Mouse (Mus musculus) adrenal gland, adult (tissue): ENCODE results near the gene Dlgap4.
"Not testable (repeated sequence)": the region's sequence is repeated elsewhere in the genome, so short reads cannot be mapped to it uniquely, and the experiment has no call there.

ENCODE experiments used
- DNase-seq, 2 experiments: peaks; one replicate each; pipeline ENCODE4 v3.0.0; 2022 to 2023; ENCODE audit warnings: low spot score in 1 of 2; ENCODE audit not compliant: inconsistent age in 2 of 2

Dlgap4 gene

DNA sequence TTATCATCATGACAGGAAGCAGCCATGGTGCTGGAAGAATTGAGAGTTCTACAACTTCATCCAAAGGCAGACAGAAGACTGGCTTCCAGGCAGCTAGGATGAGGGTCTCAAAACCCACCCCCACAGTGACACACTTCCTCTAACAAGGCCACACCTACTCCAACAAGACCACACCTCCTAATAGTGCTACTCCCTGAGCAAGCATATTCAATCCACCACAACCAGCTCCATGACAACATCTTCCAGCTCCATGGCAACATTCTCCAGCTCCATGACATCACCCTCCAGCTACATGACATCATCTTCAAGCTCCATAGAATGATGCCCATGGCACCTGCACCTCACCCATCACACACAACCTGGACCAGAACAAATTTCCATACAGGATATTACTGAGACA, 160.0 kb downstream of the Dlgap4 start:
- no peak for DNase-seq

DNA sequence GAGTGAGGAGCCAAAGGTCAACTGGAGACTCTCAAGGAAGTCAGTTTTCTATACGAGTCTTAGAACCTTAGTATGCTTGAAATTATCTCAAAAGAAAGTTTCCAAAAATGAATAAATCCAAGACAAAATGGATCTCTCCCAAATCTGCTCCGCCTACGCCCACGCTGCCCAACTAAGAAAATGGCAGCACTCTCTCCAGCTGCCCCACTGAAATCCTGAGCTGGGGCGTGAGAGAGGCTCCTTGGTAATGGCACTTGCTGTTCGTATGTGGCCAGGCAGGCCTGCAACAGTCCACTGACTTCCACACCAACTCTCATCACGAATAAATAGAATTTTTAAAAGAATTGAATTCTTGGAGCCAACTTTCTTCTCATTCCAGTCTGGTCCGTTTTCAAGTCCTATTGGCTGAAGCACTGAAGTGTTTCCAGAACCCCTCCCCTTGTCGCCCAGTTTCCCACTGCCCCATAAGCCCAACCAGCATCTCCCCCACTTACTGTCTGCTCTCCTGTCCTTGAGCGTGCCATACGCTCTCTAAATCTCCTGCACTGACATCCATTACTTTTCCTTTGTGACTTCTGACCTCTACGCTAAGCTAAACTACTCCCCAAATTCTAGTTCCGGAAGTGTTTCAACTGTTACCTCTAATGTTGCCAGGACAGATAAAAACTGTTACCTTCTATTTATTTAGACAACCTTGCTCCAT, 160.7 kb downstream of the Dlgap4 start:
- no peak for DNase-seq

DNA sequence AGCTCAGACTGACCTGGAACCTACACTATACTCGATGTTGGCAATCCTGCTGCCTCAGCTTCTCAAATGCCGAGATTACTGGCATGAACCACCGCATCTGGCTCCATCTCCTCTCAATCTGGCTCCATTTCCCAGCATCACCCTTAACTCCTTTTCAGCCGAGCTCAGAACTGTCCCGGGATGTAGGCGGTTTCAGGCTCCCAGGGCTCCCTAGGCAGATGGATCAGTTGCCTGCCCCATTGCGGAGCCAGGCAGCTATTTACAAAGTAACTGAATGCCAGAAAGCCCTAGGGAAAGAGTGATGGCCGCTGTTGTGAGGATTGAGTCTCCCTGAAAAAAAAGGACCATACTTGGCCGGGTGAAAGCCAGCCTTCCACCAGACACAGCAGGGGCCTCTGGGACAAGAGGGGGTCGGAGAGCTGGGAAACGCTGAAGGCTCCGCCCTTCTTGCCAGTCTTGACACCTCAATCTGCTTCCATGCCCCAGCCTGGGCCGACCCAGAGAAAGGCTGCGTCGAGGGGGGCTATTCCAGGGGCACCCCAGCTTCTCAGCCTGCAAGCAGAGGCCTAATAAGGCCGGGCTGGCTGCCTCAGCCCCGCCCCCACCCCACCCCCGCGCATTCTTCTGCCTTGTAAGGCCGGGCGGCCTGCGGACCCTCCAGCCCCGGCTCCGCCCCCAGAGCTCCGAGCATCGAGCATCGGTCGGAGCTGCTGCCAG, 161.4 kb downstream of the Dlgap4 start, which contains the start of gene Myl9:
TSS of gene Myl9 (plus strand) at position 683 of the 717 bp plus-strand sequence.
- DNase-seq = no peak

DNA sequence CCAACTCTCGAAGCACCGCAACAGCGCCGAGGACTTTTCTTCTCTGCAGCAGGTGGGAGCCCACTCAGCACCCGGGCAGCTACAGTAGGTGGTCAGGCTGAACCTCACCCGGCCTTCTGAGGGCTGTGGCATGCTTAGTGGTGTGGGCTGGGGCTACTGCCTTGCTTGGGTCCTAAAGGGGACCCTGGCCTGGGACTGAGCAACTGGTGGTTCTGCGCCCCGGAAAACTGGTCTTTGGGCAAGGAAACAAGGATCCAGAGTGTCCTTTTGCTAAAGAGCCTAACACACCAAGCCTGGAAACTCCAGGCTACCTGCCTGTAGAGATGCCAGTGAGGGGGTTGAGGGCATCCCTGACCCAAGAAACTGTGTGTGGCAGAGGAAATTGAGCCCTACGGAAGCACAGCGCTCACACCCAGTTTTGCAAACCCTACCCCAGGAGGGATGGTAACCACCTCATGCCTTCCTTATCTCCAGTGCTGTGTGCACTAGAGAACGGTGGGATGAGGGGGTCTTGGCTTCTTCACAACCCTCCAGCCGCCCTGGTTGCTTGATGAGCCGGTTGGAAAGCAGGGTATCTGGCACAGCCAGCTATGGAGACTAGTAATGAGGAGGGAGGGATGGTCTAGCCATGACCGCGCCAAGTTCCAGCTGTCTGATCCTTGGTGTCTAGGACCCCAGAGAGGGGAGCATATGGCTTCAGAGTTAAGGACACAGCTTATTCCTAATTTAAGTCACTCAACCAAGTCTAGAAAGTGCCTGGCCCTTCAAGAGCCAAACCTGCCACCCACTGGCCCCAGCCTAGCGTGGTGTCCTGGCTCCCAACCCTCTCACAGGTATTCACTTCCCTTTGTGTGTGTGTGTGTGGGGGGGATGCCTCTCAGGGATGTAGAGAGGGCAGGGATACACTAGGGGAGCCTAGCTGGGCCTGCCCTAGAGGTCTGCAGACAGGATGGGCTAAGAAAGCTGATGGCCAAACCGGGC, 162.2 kb downstream of the Dlgap4 start:
- peak in 1 of 2 experiments; percentile 52 for DNase-seq

DNA sequence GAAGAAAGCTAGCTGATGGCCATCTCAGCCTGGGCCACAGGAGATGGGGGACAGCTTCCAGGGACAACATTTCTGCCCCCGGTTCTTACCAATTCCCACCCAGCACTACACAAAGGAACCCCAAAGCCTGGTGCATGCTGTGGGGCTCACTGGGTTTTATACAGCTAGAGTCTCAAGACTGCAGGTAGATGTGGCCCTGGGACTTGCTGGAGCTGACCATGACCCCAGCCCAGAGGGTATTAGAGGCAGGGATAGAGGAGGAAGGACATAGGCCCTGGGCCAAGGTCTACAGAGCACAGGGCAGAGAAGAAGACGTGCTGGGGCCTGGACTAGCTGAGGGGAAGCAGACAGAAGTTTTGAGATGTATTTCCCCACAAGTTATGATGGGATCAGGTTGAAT, 163.4 kb downstream of the Dlgap4 start:
- DNase-seq = peak in 1 of 2 experiments; percentile 18

DNA sequence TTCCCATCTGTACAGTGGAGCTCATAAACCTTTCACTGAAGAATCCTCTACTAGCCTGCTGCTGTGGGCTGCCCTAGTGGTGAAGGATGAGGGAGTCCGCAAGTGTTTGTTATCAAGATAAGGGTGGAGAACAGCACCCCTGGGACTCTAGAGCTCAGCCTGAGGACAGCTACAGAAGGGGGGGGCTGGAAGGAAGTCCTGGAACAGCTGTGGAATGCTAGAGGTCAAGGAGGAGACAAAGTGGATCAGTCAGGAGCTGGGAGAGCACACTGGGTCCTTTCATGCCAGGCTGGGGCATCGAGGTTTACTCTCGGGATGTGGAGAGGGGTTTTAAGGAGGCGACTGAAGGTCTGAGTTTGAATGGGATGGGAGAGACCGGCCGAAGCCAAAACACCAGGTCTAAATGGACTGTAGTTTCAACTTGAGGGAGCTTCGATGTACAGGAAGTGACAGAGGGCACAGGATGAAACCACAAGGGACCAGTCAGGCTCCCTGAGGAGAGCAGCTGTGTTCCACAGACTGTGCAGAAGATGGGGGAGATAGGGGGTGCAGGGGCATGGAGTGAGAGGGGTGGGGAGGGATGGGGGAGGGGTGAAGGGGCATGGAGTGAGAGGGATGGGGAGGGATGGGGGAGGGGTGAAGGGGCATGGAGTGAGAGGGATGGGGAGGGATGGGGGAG, 164.0 kb downstream of the Dlgap4 start:
- peak in 1 of 2 experiments; percentile 45 for DNase-seq

DNA sequence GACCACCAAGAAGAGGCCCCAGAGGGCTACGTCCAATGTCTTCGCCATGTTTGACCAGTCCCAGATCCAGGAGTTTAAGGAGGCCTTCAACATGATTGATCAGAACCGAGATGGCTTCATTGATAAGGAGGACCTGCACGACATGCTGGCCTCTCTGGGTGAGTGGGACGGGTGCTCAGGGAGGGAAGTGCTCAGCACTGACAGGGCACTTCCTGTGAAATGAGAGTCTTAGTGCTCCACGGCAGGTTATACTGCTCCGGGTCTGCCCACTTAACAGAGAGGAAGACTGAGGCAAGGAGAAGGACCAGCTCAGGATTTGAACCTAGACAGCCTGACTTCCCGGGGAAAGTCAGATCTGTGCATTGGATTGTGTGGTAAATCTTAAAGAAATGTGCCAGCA, 165.1 kb downstream of the Dlgap4 start:
- DNase-seq = peak in 1 of 2 experiments; percentile 19

DNA sequence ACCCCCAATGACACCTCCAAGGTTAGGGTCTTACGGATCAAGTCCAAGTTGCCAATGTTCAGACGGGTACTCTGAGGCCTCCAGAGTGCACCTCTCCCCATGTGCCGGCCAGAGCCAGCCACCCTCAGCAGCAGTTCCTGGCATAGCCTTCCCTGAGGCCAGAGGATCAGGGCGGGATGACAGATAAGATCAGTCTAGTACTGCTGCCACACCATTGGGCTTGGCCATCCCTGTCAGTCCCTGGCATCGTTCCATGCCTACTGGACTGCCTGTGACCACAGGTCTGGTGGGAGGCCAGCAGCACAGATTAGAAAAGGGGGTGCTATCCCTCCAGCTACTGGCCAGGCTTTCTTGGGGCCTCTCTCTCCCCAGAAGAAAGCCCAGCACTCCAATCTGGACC, 165.5 kb downstream of the Dlgap4 start:
- peak; percentile 64 to 68 for DNase-seq

DNA sequence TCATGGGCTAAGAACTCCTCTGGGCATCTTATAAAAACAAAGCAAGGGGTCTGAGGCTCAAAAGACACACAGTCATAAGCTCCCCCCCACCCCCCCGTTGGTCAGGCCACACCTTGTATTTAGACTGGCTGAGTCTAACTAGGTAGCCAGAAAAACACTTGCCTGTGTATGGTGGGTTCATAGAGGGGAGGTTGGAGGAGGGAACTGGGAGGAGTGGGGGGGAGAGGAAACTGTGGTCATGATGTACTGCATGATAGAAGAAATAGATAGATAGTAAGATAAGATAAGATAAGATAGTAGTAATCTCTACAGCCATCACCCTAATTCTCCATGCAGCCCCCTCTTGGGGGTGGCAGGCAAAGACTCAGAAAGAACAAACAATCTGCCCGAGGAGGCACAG, 166.0 kb downstream of the Dlgap4 start:
- no peak for DNase-seq

DNA sequence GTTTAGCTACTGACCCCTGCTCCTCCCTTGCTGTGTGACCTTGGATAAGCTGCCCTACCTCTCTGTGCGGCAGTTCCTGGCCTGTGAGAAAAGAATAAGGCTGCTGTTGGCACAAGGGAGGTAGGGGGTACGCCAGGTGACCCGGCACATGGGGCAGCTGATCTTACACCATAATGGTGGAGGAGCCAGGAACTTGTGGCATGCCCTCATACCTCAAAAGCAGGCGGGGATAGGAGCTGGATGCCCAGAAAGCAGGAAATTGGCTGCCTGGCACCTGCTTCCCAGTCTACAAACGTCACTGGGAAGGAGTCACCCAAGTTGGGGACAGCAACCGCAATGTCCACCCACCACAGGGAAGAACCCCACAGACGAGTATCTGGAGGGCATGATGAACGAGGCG, 166.6 kb downstream of the Dlgap4 start:
- peak in 1 of 2 experiments; percentile 29 for DNase-seq

DNA sequence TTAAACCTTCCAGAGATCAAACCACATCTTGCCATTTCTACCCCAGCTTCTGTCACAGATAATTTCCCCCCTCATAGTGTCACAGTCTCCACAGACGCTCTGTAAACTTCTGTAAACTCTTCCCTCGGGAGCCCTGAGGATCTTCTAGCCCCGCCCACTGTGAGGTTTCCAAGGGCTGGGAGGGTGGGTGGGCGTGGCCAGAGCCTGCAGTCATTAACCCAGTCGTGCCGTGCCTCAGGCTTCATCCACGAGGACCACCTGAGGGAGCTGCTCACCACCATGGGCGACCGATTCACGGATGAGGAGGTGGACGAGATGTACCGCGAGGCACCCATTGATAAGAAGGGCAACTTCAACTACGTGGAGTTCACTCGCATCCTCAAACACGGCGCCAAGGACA, 167.2 kb downstream of the Dlgap4 start:
- DNase-seq = peak in 1 of 2 experiments; percentile 41

DNA sequence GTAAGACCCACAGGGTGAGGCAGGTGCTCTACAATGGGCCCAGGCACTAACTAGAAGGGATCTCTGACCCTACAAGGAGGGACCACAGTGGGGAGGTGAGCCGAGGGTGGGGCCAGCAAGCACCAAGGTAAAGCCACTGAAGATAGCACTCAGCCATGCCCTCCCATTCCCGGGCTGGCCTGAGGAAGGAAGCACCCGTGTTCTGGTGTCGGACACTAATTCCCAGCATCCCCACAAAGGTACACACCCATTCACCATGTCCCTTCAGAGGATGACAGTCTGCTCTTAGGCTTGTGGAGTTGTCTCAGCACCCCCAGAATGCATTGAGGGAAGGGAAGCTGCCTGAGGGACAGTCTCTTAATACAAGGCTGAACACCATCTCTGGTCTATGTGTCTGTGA, 167.8 kb downstream of the Dlgap4 start:
- peak in 1 of 2 experiments; percentile 32 for DNase-seq

DNA sequence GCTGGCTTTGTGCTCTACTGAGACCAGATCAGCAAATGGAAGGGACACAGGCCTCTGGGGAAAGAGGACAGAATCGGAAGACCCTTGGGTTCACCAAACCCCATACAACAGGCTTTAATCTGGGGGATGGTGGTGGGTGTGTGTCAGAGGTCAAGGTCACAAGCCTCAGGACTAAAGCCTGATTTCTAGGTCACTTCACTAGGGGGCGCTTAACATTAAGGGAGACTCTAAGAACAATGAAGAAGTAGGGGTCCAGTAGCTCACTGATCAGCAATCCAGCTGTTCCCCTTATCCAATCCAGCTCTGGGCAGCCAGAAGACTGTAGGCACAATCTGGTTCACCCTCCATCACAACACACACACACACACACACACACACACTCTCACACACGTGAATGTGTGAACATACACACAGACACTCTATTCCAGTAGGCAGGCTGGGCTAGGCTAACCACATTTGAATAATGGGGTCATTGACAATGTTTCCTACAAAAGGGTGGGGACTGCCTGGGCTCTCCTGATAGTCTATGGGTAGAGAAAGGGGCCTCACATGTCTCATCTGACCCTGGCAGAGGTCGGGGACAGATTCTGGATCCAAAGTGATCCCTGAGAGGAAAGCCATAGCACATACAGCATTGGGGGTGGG, 168.5 kb downstream of the Dlgap4 start:
- DNase-seq = peak in 1 of 2 experiments; percentile 28

DNA sequence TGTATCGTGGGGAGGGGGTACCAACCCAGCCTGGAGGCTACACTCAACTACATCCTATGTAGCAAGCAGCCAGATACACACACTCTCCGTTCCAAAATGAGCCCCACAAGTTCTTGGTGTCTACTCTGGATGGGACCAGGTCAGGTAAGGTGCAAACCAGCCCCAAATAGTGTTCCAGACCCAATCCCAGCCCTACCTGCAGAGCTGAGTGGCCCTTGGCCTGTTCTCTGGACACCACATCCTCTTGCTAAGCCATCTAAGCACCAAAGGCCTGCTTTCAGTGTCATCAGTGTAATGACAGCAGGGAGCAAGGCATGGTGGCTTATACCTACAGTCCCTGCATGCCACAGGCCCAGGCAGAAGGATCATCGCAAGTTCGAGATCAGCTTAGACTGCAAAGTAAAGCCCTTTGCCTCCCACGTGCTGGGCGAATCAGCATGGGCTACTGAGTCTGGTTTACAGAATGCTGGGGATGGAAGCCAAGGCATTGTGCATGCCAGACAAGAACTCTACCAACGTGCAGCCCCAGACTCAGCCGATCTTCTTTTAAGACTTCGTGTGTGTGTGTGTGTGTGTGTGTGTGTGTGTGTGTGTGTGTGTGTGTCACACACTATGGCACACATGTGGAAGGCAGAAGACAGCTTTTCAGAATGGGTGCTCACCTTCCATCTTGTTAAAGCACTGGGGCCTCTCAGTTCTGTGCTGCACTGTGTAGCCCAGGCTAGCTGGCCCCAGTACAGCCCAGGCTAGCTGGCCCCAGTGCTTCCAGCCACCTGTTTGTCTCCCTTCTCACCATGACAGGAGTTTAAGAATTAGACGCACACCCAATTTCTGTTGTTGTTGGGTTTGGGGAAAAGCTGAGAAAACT, 169.2 kb downstream of the Dlgap4 start:
- peak in 1 of 2 experiments; percentile 36 for DNase-seq

DNA sequence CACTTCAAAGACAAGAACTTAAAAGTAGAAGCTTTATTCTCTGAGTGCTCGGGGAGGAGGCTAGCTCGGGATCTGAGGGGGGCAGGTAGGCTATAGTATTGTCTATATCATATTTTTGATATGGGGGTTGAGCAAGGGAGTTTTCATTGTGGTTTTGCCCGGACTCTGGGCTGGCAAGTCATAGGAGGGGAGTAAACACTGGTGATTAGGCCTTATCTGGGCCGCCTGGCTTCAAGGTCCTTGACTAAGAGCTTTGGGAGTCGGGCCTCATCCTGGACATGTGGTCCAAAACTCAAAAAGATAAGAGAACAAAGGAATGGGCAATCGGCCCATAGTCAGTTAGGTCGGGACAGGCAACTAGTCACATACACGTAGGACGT, 169.8 kb downstream of the Dlgap4 start:
- DNase-seq = peak; percentile 75 to 88

DNA sequence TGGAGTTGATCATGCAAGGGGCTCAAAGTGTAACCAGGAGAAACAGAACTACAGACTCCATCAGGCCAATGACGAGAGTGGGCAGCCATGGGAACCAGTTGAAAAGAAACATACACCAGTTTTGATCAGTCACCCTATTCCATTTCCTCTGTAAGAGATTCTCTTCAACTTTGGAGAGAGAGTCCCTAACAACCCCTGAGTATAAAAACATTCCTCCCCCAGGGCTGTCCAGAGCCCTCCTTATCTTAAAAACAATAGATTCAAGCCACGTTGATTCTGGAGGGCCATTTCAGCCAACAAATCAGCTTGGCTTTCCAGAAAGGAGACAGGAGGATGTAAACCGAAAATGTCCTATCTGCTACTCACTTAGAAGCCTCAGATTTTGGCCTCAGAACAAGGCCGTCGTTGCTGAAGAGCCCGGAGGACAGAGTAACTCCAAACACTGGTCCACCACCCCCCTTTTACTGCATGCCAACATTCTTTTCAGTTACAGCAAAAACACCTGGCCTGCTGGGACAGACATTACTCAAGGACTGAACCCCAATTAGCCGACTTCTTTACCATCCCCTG, 170.6 kb downstream of the Dlgap4 start:
- peak in 1 of 2 experiments; percentile 48 for DNase-seq

DNA sequence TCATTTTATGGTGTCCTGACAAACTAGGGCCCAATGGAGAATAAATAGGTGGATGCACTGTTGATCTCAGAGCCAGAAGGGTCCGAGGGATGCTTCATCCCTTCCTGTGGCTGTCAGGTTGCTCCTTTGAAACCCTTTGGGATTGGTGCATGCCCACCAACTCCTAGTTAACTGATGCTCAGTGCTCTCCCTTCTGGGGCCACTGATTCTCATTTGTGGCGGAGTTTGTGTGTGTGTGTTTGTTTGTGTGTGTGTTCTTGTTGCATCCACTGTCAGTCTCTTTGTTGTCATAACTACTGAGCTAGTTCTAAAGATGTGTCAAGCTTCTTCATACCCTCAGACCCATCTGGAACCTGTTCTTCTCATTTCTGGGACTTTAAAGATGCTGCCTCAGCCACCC, 171.4 kb downstream of the Dlgap4 start:
- no peak for DNase-seq

DNA sequence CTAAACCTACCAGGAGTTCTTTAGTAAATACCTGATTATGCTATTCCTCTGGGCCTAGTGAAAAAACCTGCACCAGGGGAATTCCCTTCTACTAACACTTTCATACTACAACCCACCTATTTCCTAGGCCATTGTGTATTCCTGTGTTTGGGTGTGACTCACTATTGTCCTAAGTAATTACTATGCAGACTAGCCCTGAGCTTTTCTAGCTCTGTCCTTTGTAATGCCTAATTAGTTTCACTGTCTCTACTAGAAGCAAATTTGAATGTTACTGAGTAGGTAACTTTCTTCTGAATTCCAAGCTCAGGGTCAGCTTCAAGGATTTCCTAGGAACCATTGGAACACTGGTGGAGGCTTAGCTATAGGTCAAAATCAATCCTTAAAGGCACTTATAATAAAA, 172.9 kb downstream of the Dlgap4 start:
- DNase-seq = not testable (repeated sequence)
